Mouse (Mus musculus) bone marrow macrophage, adult 2 months (primary cell): ENCODE results near the gene Pigu. TPM values are rescaled to one million over a fixed set of nuclear protein-coding genes. Genes with fewer than 3 reads are reported as not detected.
A peak's percentile ranks its signal among the peaks of the same experiment; 100 is the strongest.

ENCODE experiments used
- H3K27ac ChIP-seq: 2 replicates; pipeline ENCODE4 v1.5.1; 2012; ENCODE audit warnings: low read depth, low read length; ENCODE audit not compliant: insufficient read depth
- H3K4me1 ChIP-seq: 2 replicates; pipeline ENCODE4 v1.6.1; 2012; ENCODE audit warnings: low read length; ENCODE audit not compliant: control insufficient read depth, insufficient read depth
- H3K4me3 ChIP-seq: 2 replicates; pipeline ENCODE4 v1.5.1; 2012; ENCODE audit warnings: mild to moderate bottlenecking, low read length, moderate library complexity; ENCODE audit not compliant: insufficient read depth
- CTCF ChIP-seq: IDR thresholded peaks from 2 replicates; pipeline ENCODE4 v1.5.1; 2012; ENCODE audit warnings: low read depth, mild to moderate bottlenecking, low read length, moderate library complexity
- POLR2A ChIP-seq: IDR thresholded peaks from 2 replicates; pipeline ENCODE4 v1.6.1; 2012; ENCODE audit warnings: mild to moderate bottlenecking, low read depth, low read length, borderline replicate concordance
- polyA plus RNA-seq: library from polyadenylated mRNA; stranded (reverse); fragments of >200 nt; gene quantifications from 2 replicates; pipeline ENCODE4 v1.2.4, GENCODE M21; 2012; ENCODE audit not compliant: missing spikeins, insufficient read depth, insufficient read length

Gene Pigu
- polyA plus RNA-seq, 1 experiment: 41.7 TPM

- TF ChIP-seq CTCF: no peak
- TF ChIP-seq POLR2A: no peak
- Histone ChIP-seq H3K27ac (peak overlapping the region; percentile 85), H3K4me1 (peaks cover 48% of the 10 kb centered on the region), H3K4me3 (no peak overlapping the region)
These were observed 12.2 kb upstream of the Pigu start for GRCm38 (mm10) chr2:155369333-155369883.

GRCm38 (mm10) chr2:155367635-155368284 is 10.5 kb upstream of the Pigu start:
- no peak for TF ChIP-seq POLR2A
- no peak for TF ChIP-seq CTCF
- Histone ChIP-seq H3K4me1 (peaks cover 45% of the 10 kb centered on the region), H3K27ac (peak overlapping the region; percentile 84), H3K4me3 (no peak overlapping the region)

- H3K4me1 ChIP-seq: peaks cover 8% of the 10 kb centered on the region
- H3K27ac ChIP-seq: no peak overlapping the region
These were observed 613 bp upstream of the Pigu start for GRCm38 (mm10) chr2:155357686-155358399.

GRCm38 (mm10) chr2:155354402-155354801 is 2.8 kb downstream of the Pigu start:
- TF ChIP-seq CTCF (no peak), POLR2A (no peak)
- Histone ChIP-seq H3K4me3 (no peak overlapping the region), H3K27ac (no peak overlapping the region), H3K4me1 (peaks cover 8% of the 10 kb centered on the region)

More at GRCm38 (mm10) chr2:155357686-155358399, 613 bp upstream of the Pigu start:
- TF ChIP-seq CTCF: no peak
- TF ChIP-seq POLR2A: no peak
- peak overlapping the region; percentile 58 for H3K4me3 ChIP-seq

GRCm38 (mm10) chr2:155346670-155347069 is 10.6 kb downstream of the Pigu start:
- H3K4me3 ChIP-seq: no peak overlapping the region
- H3K4me1 ChIP-seq: peaks cover 14% of the 10 kb centered on the region
- no peak overlapping the region for H3K27ac ChIP-seq
- TF ChIP-seq CTCF: no peak
- no peak for TF ChIP-seq POLR2A

- TF ChIP-seq CTCF (no peak), POLR2A (no peak)
- H3K4me1 ChIP-seq: peaks cover 30% of the 10 kb centered on the region
- H3K4me3 ChIP-seq: no peak overlapping the region
- H3K27ac ChIP-seq: no peak overlapping the region
These were observed 17.1 kb downstream of the Pigu start for GRCm38 (mm10) chr2:155340166-155340565.

GRCm38 (mm10) chr2:155336254-155336653 is 21.0 kb downstream of the Pigu start:
- H3K4me3 ChIP-seq: no peak overlapping the region
- TF ChIP-seq CTCF (no peak), POLR2A (no peak)
- peaks cover 20% of the 10 kb centered on the region for H3K4me1 ChIP-seq
- no peak overlapping the region for H3K27ac ChIP-seq

- no peak overlapping the region for H3K27ac ChIP-seq
These were observed 22.0 kb downstream of the Pigu start for GRCm38 (mm10) chr2:155335231-155335630.

GRCm38 (mm10) chr2:155333421-155333820 is 23.8 kb downstream of the Pigu start:
- no peak overlapping the region for H3K4me3 ChIP-seq
- TF ChIP-seq CTCF (no peak), POLR2A (no peak)

More at GRCm38 (mm10) chr2:155335231-155335630, 22.0 kb downstream of the Pigu start:
- TF ChIP-seq POLR2A: no peak
- no peak for TF ChIP-seq CTCF
- no peak overlapping the region for H3K4me3 ChIP-seq
- H3K4me1 ChIP-seq: peaks cover 20% of the 10 kb centered on the region

GRCm38 (mm10) chr2:155331351-155331750 is 25.9 kb downstream of the Pigu start:
- TF ChIP-seq POLR2A (no peak), CTCF (no peak)

More at GRCm38 (mm10) chr2:155333421-155333820, 23.8 kb downstream of the Pigu start:
- no peak overlapping the region for H3K27ac ChIP-seq
- peaks cover 20% of the 10 kb centered on the region for H3K4me1 ChIP-seq

More at GRCm38 (mm10) chr2:155331351-155331750, 25.9 kb downstream of the Pigu start:
- Histone ChIP-seq H3K4me1 (peaks cover 14% of the 10 kb centered on the region), H3K4me3 (no peak overlapping the region), H3K27ac (no peak overlapping the region)
